Mouse (Mus musculus) midbrain, postnatal 0 days (tissue): ENCODE data around the gene Cdk14. TPM values are rescaled to one million over a fixed set of nuclear protein-coding genes. Genes with fewer than 3 reads are reported as not detected.

Experiments used
- ATAC-seq: fragments of 200-750 bp; cut with Nextera tagmentation; 2 replicates; pipeline ENCODE4 v1.8.0; 2017; ENCODE audit warnings: moderate number of reproducible peaks, mild to moderate bottlenecking, moderate TSS enrichment, moderate library complexity; ENCODE audit not compliant: low FRiP score
- DNase-seq: peaks from one replicate; pipeline ENCODE4 v3.0.0-alpha.2; 2015; ENCODE audit warnings: low spot score
- H3K27ac ChIP-seq: fragments of 300-500 bp; sonication (generic); 2 replicates; pipeline ENCODE4 v1.5.1; 2014; ENCODE audit warnings: low read depth, mild to moderate bottlenecking, low read length, mixed read lengths
- H3K27me3 ChIP-seq: fragments of 300-500 bp; sonication (generic); 2 replicates; pipeline ENCODE4 v1.6.1; 2014; ENCODE audit warnings: low read length, control low read depth, mixed read lengths; ENCODE audit not compliant: insufficient read depth
- H3K36me3 ChIP-seq: fragments of 300-500 bp; sonication (generic); 2 replicates; pipeline ENCODE4 v1.6.1; 2014; ENCODE audit warnings: low read length, control low read depth, mixed read lengths; ENCODE audit not compliant: insufficient read depth
- H3K4me1 ChIP-seq: fragments of 300-500 bp; sonication (generic); 2 replicates; pipeline ENCODE4 v1.6.1; 2014; ENCODE audit warnings: mild to moderate bottlenecking, control low read depth, antibody characterized with exemption, low read length, mixed read lengths; ENCODE audit not compliant: insufficient read depth
- H3K4me2 ChIP-seq: fragments of 300-500 bp; sonication (generic); 2 replicates; pipeline ENCODE4 v1.6.1; 2014; ENCODE audit warnings: low read depth, mild to moderate bottlenecking, low read length, mixed read lengths; ENCODE audit not compliant: poor library complexity, severe bottlenecking
- H3K4me3 ChIP-seq: fragments of 300-500 bp; sonication (generic); 2 replicates; pipeline ENCODE4 v1.5.1; 2014; ENCODE audit warnings: low read depth, mild to moderate bottlenecking, low read length, moderate library complexity
- H3K9ac ChIP-seq: fragments of 300-500 bp; sonication (generic); replicated peaks from 2 replicates; pipeline ENCODE4 v1.6.1; 2014; ENCODE audit warnings: mild to moderate bottlenecking, low read length, moderate library complexity, mixed read lengths; ENCODE audit not compliant: poor library complexity, severe bottlenecking
- H3K9me3 ChIP-seq: fragments of 300-500 bp; sonication (generic); 2 replicates; pipeline ENCODE4 v1.6.1; 2016; ENCODE audit warnings: low read length, control low read depth
- CTCF ChIP-seq: IDR thresholded peaks from 2 replicates; pipeline ENCODE4 v1.5.1; 2016; ENCODE audit warnings: antibody characterized with exemption, mild to moderate bottlenecking
- WGBS: fragments of 180-500 bp; shearing (Covaris S2); extraction: QIAGEN DNeasy Blood & Tissue Kit; methylation state at CpG from one replicate; pipeline ENCODE4 v1.1.7; 2014; 5-methylcytosine and 5-hydroxymethylcytosine counted together
- polyA plus RNA-seq: library from polyadenylated mRNA; unstranded; fragments of >200 nt; fragmentation: Nextera tagmentation; extraction: Ambion mirVana; gene quantifications from 2 replicates; pipeline ENCODE4 v1.2.1, GENCODE M21; 2015
- total RNA-seq: library from RNA; depleted of rRNA; stranded (reverse); fragments of >200 nt; gene quantifications from 2 replicates; pipeline ENCODE4 v1.2.3, GENCODE M21; 2014

Cdk14 gene
- total and polyA plus RNA-seq, 2 experiments from 2014 or later, result 45.6 to 84.4 TPM

- H3K27ac ChIP-seq, result peak overlapping the region; percentile 79
- H3K36me3 ChIP-seq, result no peaks in the 10 kb centered on the region
- peak; percentile 87 for ATAC-seq
- 32% methylated on average over 15 of the region's 15 CpGs for WGBS
- no peaks in the 10 kb centered on the region for H3K27me3 ChIP-seq
- H3K4me1 ChIP-seq, result no peaks in the 10 kb centered on the region
- H3K9me3 ChIP-seq, result no peaks in the 10 kb centered on the region
- H3K4me3 ChIP-seq, result no peak overlapping the region
- H3K9ac ChIP-seq, result no peak overlapping the region
- DNase-seq, result peak; percentile 64
- TF ChIP-seq CTCF, result peak; percentile 45
- H3K4me2 ChIP-seq, result peak overlapping the region; percentile 30
These were observed 543.4 kb downstream of the Cdk14 start for GRCm38 (mm10) chr5:4876653-4877091.

- H3K4me2 ChIP-seq, result no peak overlapping the region
These were observed 549.9 kb downstream of the Cdk14 start for GRCm38 (mm10) chr5:4870041-4870726.

GRCm38 (mm10) chr5:4868563-4869120 lies 551.5 kb downstream of the Cdk14 start:
- no peaks in the 10 kb centered on the region for H3K4me1 ChIP-seq
- no peak overlapping the region for H3K4me3 ChIP-seq
- no peak for TF ChIP-seq CTCF
- H3K36me3 ChIP-seq, result no peaks in the 10 kb centered on the region
- ATAC-seq (no peak), DNase-seq (no peak)
- H3K9ac ChIP-seq, result no peak overlapping the region
- H3K27ac ChIP-seq, result no peak overlapping the region
- no peaks in the 10 kb centered on the region for H3K9me3 ChIP-seq
- 36% methylated on average over 6 of the region's 6 CpGs for WGBS
- H3K27me3 ChIP-seq, result no peaks in the 10 kb centered on the region
- H3K4me2 ChIP-seq, result no peak overlapping the region

More at GRCm38 (mm10) chr5:4870041-4870726, 549.9 kb downstream of the Cdk14 start:
- no peaks in the 10 kb centered on the region for H3K9me3 ChIP-seq
- H3K36me3 ChIP-seq, result no peaks in the 10 kb centered on the region
- H3K9ac ChIP-seq, result no peak overlapping the region
- no peaks in the 10 kb centered on the region for H3K4me1 ChIP-seq
- ATAC-seq (no peak), DNase-seq (no peak)
- no peak overlapping the region for H3K27ac ChIP-seq
- no peak overlapping the region for H3K4me3 ChIP-seq
- TF ChIP-seq CTCF, result no peak
- H3K27me3 ChIP-seq, result no peaks in the 10 kb centered on the region
- WGBS, result 39% methylated on average over 4 of the region's 4 CpGs

- H3K9me3 ChIP-seq, result no peaks in the 10 kb centered on the region
- WGBS, result 36% methylated on average over 6 of the region's 6 CpGs
- TF ChIP-seq CTCF, result no peak
- H3K9ac ChIP-seq, result no peak overlapping the region
- H3K4me1 ChIP-seq, result no peaks in the 10 kb centered on the region
- no peak for DNase-seq
- no peaks in the 10 kb centered on the region for H3K27me3 ChIP-seq
- H3K4me3 ChIP-seq, result no peak overlapping the region
- no peak overlapping the region for H3K4me2 ChIP-seq
- no peak overlapping the region for H3K27ac ChIP-seq
- H3K36me3 ChIP-seq, result no peaks in the 10 kb centered on the region
- ATAC-seq, result no peak
These were observed 552.1 kb downstream of the Cdk14 start for GRCm38 (mm10) chr5:4867849-4868562.

- H3K27ac ChIP-seq, result no peak overlapping the region
- no peak overlapping the region for H3K4me3 ChIP-seq
- ATAC-seq, result no peak
- no peaks in the 10 kb centered on the region for H3K9me3 ChIP-seq
- H3K36me3 ChIP-seq, result no peaks in the 10 kb centered on the region
- TF ChIP-seq CTCF, result no peak
- H3K9ac ChIP-seq, result no peak overlapping the region
- H3K27me3 ChIP-seq, result no peaks in the 10 kb centered on the region
- no peaks in the 10 kb centered on the region for H3K4me1 ChIP-seq
- no peak for DNase-seq
- no peak overlapping the region for H3K4me2 ChIP-seq
- WGBS, result 64% methylated on average over 8 of the region's 8 CpGs
These were observed 553.2 kb downstream of the Cdk14 start for GRCm38 (mm10) chr5:4866945-4867344.

- no peak overlapping the region for H3K4me3 ChIP-seq
- no peak for ATAC-seq
- no peak overlapping the region for H3K9ac ChIP-seq
- no peaks in the 10 kb centered on the region for H3K36me3 ChIP-seq
- no peak overlapping the region for H3K4me2 ChIP-seq
- H3K27ac ChIP-seq, result no peak overlapping the region
- H3K4me1 ChIP-seq, result 0 out of 2 replicates have a peak, but pooled peaks cover 3% of the 10 kb centered on the region
- no peaks in the 10 kb centered on the region for H3K27me3 ChIP-seq
- no peak for DNase-seq
- TF ChIP-seq CTCF, result no peak
- 33% methylated on average over 1 of the region's 1 CpGs for WGBS
- no peaks in the 10 kb centered on the region for H3K9me3 ChIP-seq
These were observed 554.0 kb downstream of the Cdk14 start for GRCm38 (mm10) chr5:4866099-4866498.
